Mouse (Mus musculus) thymus, adult 2 months (tissue): ENCODE measurements around the gene Zfp512b.

ENCODE experiments used
- CTCF ChIP-seq: fragments of 200-500 bp; IDR thresholded peaks from 2 replicates; pipeline ENCODE4 v1.5.1; 2012; ENCODE audit warnings: mild to moderate bottlenecking, control low read depth, low read length, moderate library complexity, borderline replicate concordance; ENCODE audit not compliant: control insufficient read depth, poor library complexity, insufficient read depth; ENCODE audit errors: extremely low read depth
- POLR2A ChIP-seq: fragments of 200-500 bp; IDR thresholded peaks from 2 replicates; pipeline ENCODE4 v1.6.1; 2012; ENCODE audit warnings: mild to moderate bottlenecking, low read length, control low read depth, moderate library complexity; ENCODE audit not compliant: control insufficient read depth, poor library complexity, insufficient read depth; ENCODE audit errors: extremely low read depth

GRCm38 (mm10) chr2:181593937-181594336 lies 1.3 kb upstream of the Zfp512b start:
- no peak for TF ChIP-seq POLR2A
- TF ChIP-seq CTCF: no peak
